Mouse (Mus musculus): Measurements from ENCODE around the gene Pbdc1. TPM values are rescaled to one million over a fixed set of nuclear protein-coding genes. Genes with fewer than 3 reads are reported as not detected.

Gene Pbdc1
- total and polyA plus RNA-seq, 3 experiments: 45.4 to 54.8 TPM; not detected in 1

GRCm38 (mm10) chrX:105069671-105070503 is 9.7 kb upstream of the Pbdc1 start (continued):
- TF ChIP-seq POLR2AphosphoS2 (IDR thresholded peaks at IDR 0.05; ENCODE audit: low read length) (no peak), MAFK (IDR thresholded peaks at IDR 0.05; ENCODE audit: borderline replicate concordance, low read depth, low read length) (no peak), MAZ (IDR thresholded peaks at IDR 0.05; ENCODE audit: low read depth, low read length) (peak; percentile 69; the same call in 1 of the 2 replicates), CTCF (IDR thresholded peaks at IDR 0.05 in 2 of 3, conservative IDR thresholded peaks at IDR 0.05 in 1 of 3; ENCODE audit: control insufficient read depth in 1 of 3, insufficient read depth in 1 of 3, low read depth in 2 of 3, low read length in 3 of 3, poor library complexity in 1 of 3, severe bottlenecking in 1 of 3) (peak in 1 of 3 experiments; percentile 29; a peak in 2 of 6 replicates), BHLHE40 (IDR thresholded peaks at IDR 0.05; ENCODE audit: borderline replicate concordance, low read depth, low read length) (no peak), ZMIZ1 (IDR thresholded peaks at IDR 0.05; ENCODE audit: low read depth, low read length) (no peak), RCOR1 (IDR thresholded peaks at IDR 0.05; ENCODE audit: low read depth, low read length) (no peak), ZNF384 (IDR thresholded peaks at IDR 0.05; ENCODE audit: low read depth, low read length) (peak; percentile 100), NELFE (IDR thresholded peaks at IDR 0.05; ENCODE audit: low read depth, low read length) (no peak; the same call in 1 of the 2 replicates), GATA1 (IDR thresholded peaks at IDR 0.05; ENCODE audit: low read depth, low read length) (no peak), MXI1 (IDR thresholded peaks at IDR 0.05; ENCODE audit: low read depth, low read length) (peak; percentile 58; the same call in 1 of the 2 replicates), USF1 (IDR thresholded peaks at IDR 0.05; ENCODE audit: low read depth, low read length) (no peak), NRF1 (IDR thresholded peaks at IDR 0.05; ENCODE audit: insufficient read depth, low read depth, low read length, poor library complexity, severe bottlenecking) (no peak)

- Histone ChIP-seq H3K27me3 (ENCODE audit: control insufficient read depth in 1 of 2, insufficient read depth in 2 of 2, low read length in 2 of 2) (no peaks in the 10 kb centered on the region), H3K4me1 (ENCODE audit: control insufficient read depth in 1 of 2, insufficient read depth in 2 of 2, low read length in 2 of 2) (peaks cover 0 to 2% of the 10 kb centered on the region in 2 experiments; a peak in 2 of 4 replicates), H3K27ac (ENCODE audit: control insufficient read depth, low read depth, low read length) (peak overlapping the region; percentile 62), H3K9me3 (replicated peaks; ENCODE audit: insufficient read depth, low read length) (no peaks in the 10 kb centered on the region), H3K79me2 (ENCODE audit: control insufficient read depth, insufficient read depth, low read length, poor library complexity) (peaks cover 11% of the 10 kb centered on the region), H3K36me3 (ENCODE audit: control insufficient read depth in 1 of 2, insufficient read depth in 2 of 2, low read length in 2 of 2) (peaks cover 4 to 20% of the 10 kb centered on the region in 2 experiments), H3K4me3 (ENCODE audit: control insufficient read depth in 1 of 2, insufficient read depth in 1 of 2, low read depth in 2 of 2, low read length in 2 of 2) (peak overlapping the region; percentile 66 to 93), H3K9ac (ENCODE audit: control insufficient read depth, low read depth, low read length, poor library complexity, severe bottlenecking) (peak overlapping the region; percentile 72)
- TF ChIP-seq BHLHE40 (IDR thresholded peaks at IDR 0.05; ENCODE audit: borderline replicate concordance, low read depth, low read length) (no peak), RCOR1 (IDR thresholded peaks at IDR 0.05; ENCODE audit: low read depth, low read length) (no peak), GATA1 (IDR thresholded peaks at IDR 0.05; ENCODE audit: low read depth, low read length) (no peak), USF1 (IDR thresholded peaks at IDR 0.05; ENCODE audit: low read depth, low read length) (no peak), KAT2A (conservative IDR thresholded peaks at IDR 0.05; ENCODE audit: low read depth, low read length) (no peak), CHD1 (IDR thresholded peaks at IDR 0.05; ENCODE audit: low read depth, low read length) (no peak), NELFE (IDR thresholded peaks at IDR 0.05; ENCODE audit: low read depth, low read length) (no peak), ZNF384 (IDR thresholded peaks at IDR 0.05; ENCODE audit: low read depth, low read length) (no peak)
- DNase-seq (ENCODE audit: low read depth, low spot score): no peak
Observed at GRCm38 (mm10) chrX:105079151-105079550, 405 bp upstream of the Pbdc1 start.
